Mouse (Mus musculus): Measurements from ENCODE around the gene Rbfox3. TPM values are rescaled to one million over a fixed set of nuclear protein-coding genes. Genes with fewer than 3 reads are reported as not detected.
A peak's percentile ranks its signal among the peaks of the same experiment; 100 is the strongest.

Rbfox3 gene
- polyA plus RNA-seq, 1 experiment from 2014 or later = 1.7 TPM

DNA sequence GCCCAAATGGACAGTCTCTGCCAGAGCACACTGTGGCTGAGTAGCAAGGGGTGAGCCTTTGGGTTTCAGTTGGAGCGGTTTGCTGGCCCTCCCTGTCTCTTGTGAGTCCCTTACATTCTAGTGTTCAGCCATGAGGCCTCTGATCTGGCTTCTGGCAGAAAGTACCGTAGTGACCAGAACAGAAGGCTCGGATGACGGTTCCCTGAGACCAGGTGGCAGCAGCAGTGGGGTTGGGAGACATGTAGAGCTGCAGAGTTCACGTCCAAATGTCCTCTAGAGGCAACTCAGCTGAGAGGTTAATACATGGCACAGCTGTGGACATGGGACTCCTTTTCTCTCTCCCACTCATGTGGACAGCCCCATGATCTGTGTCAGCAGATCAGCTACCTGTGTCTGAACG lies 404.3 kb downstream of the Rbfox3 start:
- H3K4me2 ChIP-seq (ENCODE audit: low read length) = no peak overlapping the region
- peaks cover 9% of the 10 kb centered on the region for H3K4me1 ChIP-seq (replicated peaks; ENCODE audit: control insufficient read depth, insufficient read depth, low read length)
- H3K36me3 ChIP-seq (ENCODE audit: control insufficient read depth, insufficient read depth, low read length) = no peaks in the 10 kb centered on the region
- H3K9ac ChIP-seq (ENCODE audit: low read length) = no peak overlapping the region
- H3K27ac ChIP-seq (ENCODE audit: low read depth) = no peak overlapping the region
- H3K9me3 ChIP-seq (ENCODE audit: control insufficient read depth, low read length) = no peaks in the 10 kb centered on the region
- H3K4me3 ChIP-seq (ENCODE audit: low read depth, low read length) = no peak overlapping the region
- no peak for DNase-seq (ENCODE audit: low spot score)
- 83% methylated on average over 6 of the region's 6 CpGs for WGBS
- no peak for ATAC-seq (replicated peaks; ENCODE audit: low FRiP score, low TSS enrichment, low read depth)
- H3K27me3 ChIP-seq (replicated peaks; ENCODE audit: control insufficient read depth, insufficient read depth, low read length) = peaks cover 22% of the 10 kb centered on the region

DNA sequence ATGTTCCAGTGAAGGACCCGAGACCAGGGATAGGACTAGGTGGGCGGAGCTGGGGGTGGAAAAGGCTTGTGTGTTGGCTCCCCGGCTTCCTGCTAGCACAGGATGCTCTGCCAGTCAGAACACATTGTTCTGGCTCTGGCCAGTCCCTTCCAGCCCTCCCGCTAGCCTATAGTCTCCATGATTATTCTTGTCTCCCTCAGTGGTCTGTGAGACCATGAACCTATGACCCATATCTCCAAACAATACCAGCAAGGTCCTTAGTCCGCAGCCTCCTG lies 407.3 kb downstream of the Rbfox3 start:
- H3K9me3 ChIP-seq (ENCODE audit: control insufficient read depth, low read length) = no peaks in the 10 kb centered on the region
- WGBS = 70% methylated on average over 5 of the region's 5 CpGs
- DNase-seq (ENCODE audit: low spot score) = no peak
- no peak overlapping the region for H3K4me2 ChIP-seq (ENCODE audit: low read length)
- no peak for ATAC-seq (replicated peaks; ENCODE audit: low FRiP score, low TSS enrichment, low read depth)
- H3K9ac ChIP-seq (ENCODE audit: low read length) = no peak overlapping the region
- H3K27me3 ChIP-seq (replicated peaks; ENCODE audit: control insufficient read depth, insufficient read depth, low read length) = peaks cover 22% of the 10 kb centered on the region
- H3K36me3 ChIP-seq (ENCODE audit: control insufficient read depth, insufficient read depth, low read length) = no peaks in the 10 kb centered on the region
- peaks cover 5% of the 10 kb centered on the region; the same call in 1 of the 2 replicates for H3K4me1 ChIP-seq (replicated peaks; ENCODE audit: control insufficient read depth, insufficient read depth, low read length)
- H3K27ac ChIP-seq (ENCODE audit: low read depth) = no peak overlapping the region
- H3K4me3 ChIP-seq (ENCODE audit: low read depth, low read length) = no peak overlapping the region

DNA sequence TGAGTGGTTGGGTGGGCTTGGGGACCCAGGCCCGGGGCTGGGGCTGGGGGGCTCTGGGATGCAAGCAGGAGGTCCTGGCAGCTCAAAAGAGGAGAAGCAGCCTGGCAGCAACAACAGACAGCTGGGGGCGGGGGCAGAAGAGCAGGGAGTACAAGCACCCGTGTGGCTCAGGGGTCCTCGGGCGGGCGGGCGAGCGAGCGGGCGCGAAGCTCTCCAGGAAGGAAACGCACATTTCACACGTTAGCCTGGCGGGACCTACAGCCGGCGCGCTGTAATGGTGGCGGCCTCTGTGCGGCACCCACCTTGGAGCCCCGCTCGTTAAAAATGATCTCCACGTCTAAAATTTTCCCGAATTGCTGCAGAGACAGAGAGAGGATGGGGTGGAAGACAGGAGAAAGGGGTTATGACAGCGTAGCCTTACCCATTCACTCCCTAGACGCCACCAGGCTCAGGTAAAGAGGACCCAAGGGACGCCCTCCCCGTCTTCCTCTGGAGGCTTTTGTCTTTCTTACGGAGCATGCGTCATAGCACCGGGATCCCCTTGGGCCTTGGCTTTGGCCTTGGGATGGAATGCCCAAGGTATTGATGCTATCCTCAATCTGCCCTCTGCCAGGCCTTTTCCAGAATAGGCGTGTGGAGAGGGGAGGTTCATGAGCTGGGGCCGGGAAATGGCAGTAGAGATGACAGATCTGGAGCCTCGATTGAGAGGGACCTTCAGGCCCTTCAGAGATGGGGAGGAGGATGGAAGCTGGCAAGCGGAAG lies 407.8 kb downstream of the Rbfox3 start:
- WGBS = 18% methylated on average over 32 of the region's 34 CpGs
- DNase-seq (ENCODE audit: low spot score) = no peak
- H3K4me2 ChIP-seq (ENCODE audit: low read length) = peak overlapping the region; percentile 18; the same call in 1 of the 2 replicates
- no peaks in the 10 kb centered on the region for H3K36me3 ChIP-seq (ENCODE audit: control insufficient read depth, insufficient read depth, low read length)
- no peak overlapping the region for H3K9ac ChIP-seq (ENCODE audit: low read length)
- H3K27ac ChIP-seq (ENCODE audit: low read depth) = no peak overlapping the region
- ATAC-seq (replicated peaks; ENCODE audit: low FRiP score, low TSS enrichment, low read depth) = no peak
- H3K4me3 ChIP-seq (ENCODE audit: low read depth, low read length) = no peak overlapping the region
- H3K27me3 ChIP-seq (replicated peaks; ENCODE audit: control insufficient read depth, insufficient read depth, low read length) = peaks cover 22% of the 10 kb centered on the region
- H3K4me1 ChIP-seq (replicated peaks; ENCODE audit: control insufficient read depth, insufficient read depth, low read length) = peaks cover 5% of the 10 kb centered on the region; the same call in 1 of the 2 replicates
- H3K9me3 ChIP-seq (ENCODE audit: control insufficient read depth, low read length) = no peaks in the 10 kb centered on the region

DNA sequence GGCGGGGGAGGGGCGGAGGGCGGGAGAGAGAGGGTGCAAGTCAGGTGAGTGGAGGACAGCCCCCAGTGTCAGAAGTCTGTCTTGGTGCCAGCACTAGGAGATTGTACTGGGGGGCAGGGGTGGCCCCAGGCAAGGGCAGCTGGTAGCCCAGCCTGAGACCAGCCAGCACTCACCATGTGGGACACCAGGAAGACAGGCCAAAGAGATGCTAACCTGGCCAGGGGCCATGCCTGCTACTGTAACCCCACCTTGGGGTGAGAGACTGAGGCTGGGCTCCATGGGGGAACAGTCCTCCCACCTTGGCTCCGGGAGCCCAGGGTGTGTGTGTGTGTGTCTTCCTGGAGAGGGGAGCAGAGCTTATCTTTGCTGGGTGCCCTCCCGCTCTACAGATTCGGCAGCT lies 408.4 kb downstream of the Rbfox3 start:
- WGBS = 54% methylated on average over 6 of the region's 6 CpGs
- 0 out of 2 replicates have a peak, but pooled peaks have one; percentile 18 for ATAC-seq (replicated peaks; ENCODE audit: low FRiP score, low TSS enrichment, low read depth)
- Histone ChIP-seq H3K9ac (ENCODE audit: low read length) (no peak overlapping the region), H3K27me3 (replicated peaks; ENCODE audit: control insufficient read depth, insufficient read depth, low read length) (peaks cover 22% of the 10 kb centered on the region), H3K4me1 (replicated peaks; ENCODE audit: control insufficient read depth, insufficient read depth, low read length) (peaks cover 5% of the 10 kb centered on the region; the same call in 1 of the 2 replicates), H3K27ac (ENCODE audit: low read depth) (no peak overlapping the region), H3K4me3 (ENCODE audit: low read depth, low read length) (no peak overlapping the region), H3K36me3 (ENCODE audit: control insufficient read depth, insufficient read depth, low read length) (no peaks in the 10 kb centered on the region), H3K4me2 (ENCODE audit: low read length) (0 out of 2 replicates have a peak overlapping the region, but pooled peaks have one; percentile 18), H3K9me3 (ENCODE audit: control insufficient read depth, low read length) (no peaks in the 10 kb centered on the region)
- no peak for DNase-seq (ENCODE audit: low spot score)

GRCm38 (mm10) chr11:118496066-118496689 lies 415.2 kb downstream of the Rbfox3 start:
- DNase-seq (ENCODE audit: low spot score) = no peak
- WGBS = 54% methylated on average over 20 of the region's 20 CpGs
- H3K4me2 ChIP-seq (ENCODE audit: low read length) = no peak overlapping the region

GRCm38 (mm10) chr11:118495065-118495464 lies 416.3 kb downstream of the Rbfox3 start:
- Histone ChIP-seq H3K4me2 (ENCODE audit: low read length) (no peak overlapping the region), H3K27ac (ENCODE audit: low read depth) (no peak overlapping the region), H3K36me3 (ENCODE audit: control insufficient read depth, insufficient read depth, low read length) (no peaks in the 10 kb centered on the region), H3K9me3 (ENCODE audit: control insufficient read depth, low read length) (no peaks in the 10 kb centered on the region), H3K4me3 (ENCODE audit: low read depth, low read length) (no peak overlapping the region), H3K4me1 (replicated peaks; ENCODE audit: control insufficient read depth, insufficient read depth, low read length) (0 out of 2 replicates have a peak, but pooled peaks cover 8% of the 10 kb centered on the region), H3K9ac (ENCODE audit: low read length) (no peak overlapping the region), H3K27me3 (replicated peaks; ENCODE audit: control insufficient read depth, insufficient read depth, low read length) (no peaks in the 10 kb centered on the region)
- ATAC-seq (replicated peaks; ENCODE audit: low FRiP score, low TSS enrichment, low read depth) (no peak), DNase-seq (ENCODE audit: low spot score) (no peak)
- 34% methylated on average over 5 of the region's 5 CpGs for WGBS

More at GRCm38 (mm10) chr11:118496066-118496689, 415.2 kb downstream of the Rbfox3 start:
- Histone ChIP-seq H3K9ac (ENCODE audit: low read length) (no peak overlapping the region), H3K27me3 (replicated peaks; ENCODE audit: control insufficient read depth, insufficient read depth, low read length) (no peaks in the 10 kb centered on the region), H3K4me1 (replicated peaks; ENCODE audit: control insufficient read depth, insufficient read depth, low read length) (0 out of 2 replicates have a peak, but pooled peaks cover 8% of the 10 kb centered on the region), H3K36me3 (ENCODE audit: control insufficient read depth, insufficient read depth, low read length) (no peaks in the 10 kb centered on the region), H3K27ac (ENCODE audit: low read depth) (no peak overlapping the region), H3K4me3 (ENCODE audit: low read depth, low read length) (no peak overlapping the region), H3K9me3 (ENCODE audit: control insufficient read depth, low read length) (no peaks in the 10 kb centered on the region)
- ATAC-seq (replicated peaks; ENCODE audit: low FRiP score, low TSS enrichment, low read depth) = no peak

DNA sequence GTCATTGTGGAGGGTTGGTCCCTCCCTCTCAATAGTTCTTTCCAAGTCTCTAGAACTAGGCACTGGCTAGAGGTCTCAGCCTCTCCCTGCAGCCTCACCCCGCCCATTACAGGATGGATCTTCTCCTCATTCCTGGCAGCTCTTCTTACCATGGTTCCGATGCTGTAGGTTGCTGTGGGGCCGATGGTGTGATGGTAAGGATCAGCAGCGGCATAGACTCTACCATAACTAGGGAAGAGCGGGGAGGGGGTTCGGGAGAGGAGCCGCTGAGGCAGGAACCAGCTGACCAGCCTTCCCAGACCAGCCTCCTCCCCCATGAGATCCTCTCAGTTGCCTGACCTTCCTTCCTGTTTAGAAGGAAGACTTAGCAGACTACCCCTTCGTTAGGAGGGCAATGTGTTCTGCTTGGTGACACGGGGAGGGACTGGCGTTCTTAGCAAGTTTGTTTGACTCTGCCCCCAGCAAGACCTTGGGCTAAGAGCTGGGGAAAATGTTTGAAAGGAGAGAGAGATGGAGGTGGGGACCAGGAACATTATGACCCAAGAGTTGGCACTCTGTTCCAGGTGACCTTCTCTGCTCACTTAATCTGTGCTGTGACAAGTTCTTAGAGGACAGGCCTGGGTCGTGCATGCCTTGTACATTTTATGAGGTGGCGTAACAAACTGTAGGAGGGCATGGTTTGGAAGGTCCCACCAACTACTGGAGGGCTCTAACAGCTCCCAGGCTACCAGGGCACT lies 417.2 kb downstream of the Rbfox3 start:
- Histone ChIP-seq H3K4me3 (ENCODE audit: low read depth, low read length) (no peak overlapping the region), H3K9me3 (ENCODE audit: control insufficient read depth, low read length) (no peaks in the 10 kb centered on the region), H3K4me1 (replicated peaks; ENCODE audit: control insufficient read depth, insufficient read depth, low read length) (0 out of 2 replicates have a peak, but pooled peaks cover 8% of the 10 kb centered on the region), H3K27me3 (replicated peaks; ENCODE audit: control insufficient read depth, insufficient read depth, low read length) (no peaks in the 10 kb centered on the region), H3K9ac (ENCODE audit: low read length) (no peak overlapping the region), H3K27ac (ENCODE audit: low read depth) (no peak overlapping the region), H3K36me3 (ENCODE audit: control insufficient read depth, insufficient read depth, low read length) (no peaks in the 10 kb centered on the region), H3K4me2 (ENCODE audit: low read length) (no peak overlapping the region)
- WGBS = 75% methylated on average over 12 of the region's 12 CpGs
- no peak for ATAC-seq (replicated peaks; ENCODE audit: low FRiP score, low TSS enrichment, low read depth)
- no peak for DNase-seq (ENCODE audit: low spot score)

- Histone ChIP-seq H3K27me3 (replicated peaks; ENCODE audit: control insufficient read depth, insufficient read depth, low read length) (no peaks in the 10 kb centered on the region), H3K9me3 (ENCODE audit: control insufficient read depth, low read length) (no peaks in the 10 kb centered on the region), H3K4me2 (ENCODE audit: low read length) (no peak overlapping the region), H3K4me1 (replicated peaks; ENCODE audit: control insufficient read depth, insufficient read depth, low read length) (0 out of 2 replicates have a peak, but pooled peaks cover 8% of the 10 kb centered on the region), H3K36me3 (ENCODE audit: control insufficient read depth, insufficient read depth, low read length) (no peaks in the 10 kb centered on the region), H3K9ac (ENCODE audit: low read length) (no peak overlapping the region), H3K4me3 (ENCODE audit: low read depth, low read length) (no peak overlapping the region), H3K27ac (ENCODE audit: low read depth) (no peak overlapping the region)
- ATAC-seq (replicated peaks; ENCODE audit: low FRiP score, low TSS enrichment, low read depth) (no peak), DNase-seq (ENCODE audit: low spot score) (no peak)
- 65% methylated on average over 2 of the region's 2 CpGs for WGBS
These were observed 417.9 kb downstream of the Rbfox3 start for GRCm38 (mm10) chr11:118493458-118493857.

Measured in intestine, embryonic 14.5 days (tissue).